Mouse (Mus musculus) megakaryocyte, embryonic 14.5 days (primary cell): ENCODE measurements around the gene Rab5if.
A peak's percentile ranks its signal among the peaks of the same experiment; 100 is the strongest.

Experiments
- FLI1 ChIP-seq: IDR thresholded peaks from 2 replicates; pipeline ENCODE4 v1.6.1; 2012; ENCODE audit warnings: low read length, inconsistent platforms, mixed read lengths
- GATA1 ChIP-seq: IDR thresholded peaks from 3 replicates; pipeline ENCODE4 v1.6.1; 2012; ENCODE audit warnings: mixed read lengths, low read length, inconsistent platforms, borderline replicate concordance

DNA sequence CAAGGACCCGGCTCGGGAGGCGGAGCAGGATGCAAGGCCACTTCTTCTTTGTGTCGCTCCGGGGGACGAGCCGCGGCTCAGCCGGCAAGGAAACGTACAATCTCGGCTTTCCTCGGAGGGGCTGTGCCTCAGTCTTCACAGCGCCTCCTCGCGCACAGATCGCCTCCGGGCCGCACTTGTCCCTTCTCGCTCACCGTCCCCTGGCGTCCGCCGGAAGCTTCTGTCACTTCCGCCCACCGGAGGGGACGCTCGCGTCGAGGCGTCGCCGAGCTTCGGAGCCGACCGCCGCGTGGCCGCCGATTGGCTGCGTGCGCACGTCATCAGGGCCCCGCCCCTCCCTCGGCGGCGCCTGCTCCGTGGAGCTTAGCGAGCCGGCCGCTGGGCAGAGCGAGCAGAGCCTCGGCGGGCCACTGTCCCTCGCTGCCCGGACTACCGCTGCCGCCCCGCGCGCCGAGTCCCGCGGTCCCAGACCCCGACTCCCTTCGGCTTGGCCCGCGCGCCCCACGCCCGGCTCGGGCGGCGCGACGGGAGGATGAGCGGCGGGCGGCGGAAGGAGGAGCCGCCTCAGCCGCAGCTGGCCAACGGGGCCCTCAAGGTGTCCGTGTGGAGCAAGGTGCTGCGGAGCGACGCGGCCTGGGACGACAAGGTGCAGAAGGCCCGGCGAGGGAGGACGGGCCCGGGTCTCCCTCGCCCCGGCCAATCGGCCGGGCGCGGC, at the start of gene Rab5if:
- no peak for TF ChIP-seq GATA1
- peak; percentile 51; the same call in 1 of the 2 replicates for TF ChIP-seq FLI1
